ENCODE assay signal across 8 mouse cellular contexts in genomic region chr9:107563029-107563581, GRCm38 (mm10). TPM values are rescaled to one million over a fixed set of nuclear protein-coding genes. Genes with fewer than 3 reads are reported as not detected.
DNase-seq lines count a peak whose midpoint lies in the region; ATAC-seq lines count a peak whose summit lies in the region.

Gene Tusc2, plus strand, starts transcription at chr9:107563255.

- H3K4me1 ChIP-seq in hindbrain, embryonic 15.5 days (replicated peaks): peaks cover 34% of the 10 kb centered on the region

- H3K9ac ChIP-seq in hindbrain, embryonic 15.5 days: peak within 1 kb of the TSS; percentile 93

- peak within 1 kb of the TSS; percentile 90 for H3K4me3 ChIP-seq in hindbrain, embryonic 15.5 days
- peak within 1 kb of the TSS; percentile 68 for H3K4me3 ChIP-seq in macrophage (ENCODE audit: inconsistent target)

- H3K4me2 ChIP-seq in hindbrain, embryonic 15.5 days: peak within 1 kb of the TSS; percentile 64

- peak; percentile 77 for DNase-seq in WW6 (ENCODE audit: low read depth, low spot score)
- peak; percentile 94 to 95 for DNase-seq in cerebellum, postnatal 36 days
- DNase-seq in frontal cortex, postnatal 36 days (ENCODE audit: low spot score in 2 of 2): peak; percentile 94 to 96
- DNase-seq in left cerebral cortex, adult 18-20 months (ENCODE audit: low spot score in 2 of 2): peak; percentile 95 to 97
- peak; percentile 97 to 99 for DNase-seq in right cerebral cortex, postnatal 10 days (ENCODE audit: low spot score in 2 of 2)
- peak; percentile 87 for DNase-seq in urinary bladder, postnatal 25 days (ENCODE audit: low spot score)

- peaks cover 34% of the 10 kb centered on the region for H3K79me2 ChIP-seq in macrophage (ENCODE audit: inconsistent target)

- WGBS in hindbrain, embryonic 15.5 days: 0% methylated on average over 42 of the region's 46 CpGs
- 0% methylated on average over 45 of the region's 46 CpGs for WGBS in macrophage (ENCODE audit: missing documents)

- peak; percentile 96 for ATAC-seq in hindbrain, embryonic 15.5 days (ENCODE audit: low FRiP score, low read depth)

- H3K27me3 ChIP-seq in hindbrain, embryonic 15.5 days: no peaks in the 10 kb centered on the region

- H3K9me3 ChIP-seq in hindbrain, embryonic 15.5 days: no peaks in the 10 kb centered on the region

- H3K27ac ChIP-seq in hindbrain, embryonic 15.5 days (replicated peaks): peak within 1 kb of the TSS; percentile 75
- H3K27ac ChIP-seq in macrophage: 0 out of 2 replicates have a peak within 1 kb of the TSS, but pooled peaks have one; percentile 12

- peaks cover 41% of the 10 kb centered on the region for H3K36me3 ChIP-seq in hindbrain, embryonic 15.5 days
- H3K36me3 ChIP-seq in macrophage (ENCODE audit: inconsistent target): peaks cover 41% of the 10 kb centered on the region

RNA-seq across cellular contexts. Expression of gene Tusc2, which starts in this region (rescaled TPM):
- polyA plus RNA-seq in hindbrain, embryonic 15.5 days (2015; fragmentation: Nextera tagmentation; extraction: Ambion mirVana): 119 and 129 TPM in 2 replicates
- 100 to 1,000 TPM; 104 to 108 TPM for total RNA-seq in left cerebral cortex, adult 18-20 months (2021)
- total RNA-seq in macrophage (2018; cell fraction: chromatin; rRNA removed): 10 to 100 TPM in 7 of 26 experiments, 1 to 10 TPM in 19; 2.1 to 14.0 (median 6.9) TPM
- 10 to 100 TPM; 22.8 to 48.0 (median 37.4) TPM for total RNA-seq in macrophage (2018; cell fraction: cytosol; rRNA removed)
- 10 to 100 TPM in 20 of 26 experiments, 1 to 10 TPM in 6; 7.4 to 28.0 (median 12.9) TPM for total RNA-seq in macrophage (2018; cell fraction: nucleus; rRNA removed)
- polyA plus RNA-seq in macrophage (2018): 30.9 to 32.2 TPM (median 30.9 TPM) in 3 replicates

Comparison
In these comparisons a context has a peak if more than half of its experiments do, and no peak if none do; other contexts are left out.
1. Peak in every context shown above with its lines: DNase-seq, ATAC-seq, H3K4me3 ChIP-seq and H3K27ac ChIP-seq.